Comparison of ENCODE assay signal across 28 mouse cellular contexts in genomic region chr5:21498925-21499324, GRCm38 (mm10). TPM values are rescaled to one million over a fixed set of nuclear protein-coding genes. Genes with fewer than 3 reads are reported as not detected.
"Had no signal": no experiment of that assay in that cellular context is flagged by ENCODE, and none has a peak within 500 bp of the region (broad histone marks: within the 10 kb centered on the region; RNA-seq: fewer than 3 reads in every experiment).

No protein-coding gene starts in this region.

- H3K4me2 ChIP-seq: heart, embryonic 11.5 days; heart, embryonic 13.5 days; heart, embryonic 15.5 days; hindbrain, embryonic 12.5 days; hindbrain, embryonic 14.5 days; intestine, embryonic 15.5 days; limb, embryonic 12.5 days; liver, embryonic 11.5 days; liver, embryonic 13.5 days had no signal

- H3K9ac ChIP-seq: heart, embryonic 13.5 days; heart, embryonic 15.5 days; hindbrain, embryonic 12.5 days; hindbrain, embryonic 14.5 days; intestine, embryonic 15.5 days; limb, embryonic 12.5 days; liver, embryonic 13.5 days had no signal

- H3K9me3 ChIP-seq: heart, embryonic 13.5 days; heart, embryonic 15.5 days; hindbrain, embryonic 10.5 days; hindbrain, embryonic 12.5 days; intestine, embryonic 15.5 days; limb, embryonic 10.5 days; limb, embryonic 12.5 days; liver, embryonic 13.5 days had no signal

- DNase-seq: gastrocnemius, postnatal 10 days; gastrocnemius, postnatal 25 days; heart, adult 2 months; heart, postnatal 14 days; heart, postnatal 36 days; kidney, adult 18-20 months; kidney, adult 8-10 months; kidney, postnatal 10 days; kidney, postnatal 25 days; kidney, postnatal 4 days; liver; liver, embryonic 13.5 days had no signal

- H3K27ac ChIP-seq: heart, adult 2 months; heart, embryonic 13.5 days; heart, embryonic 15.5 days; hindbrain, embryonic 10.5 days; hindbrain, embryonic 12.5 days; hindbrain, embryonic 14.5 days; intestine, embryonic 15.5 days; layer of hippocampus, adult 2 months; left cerebral cortex, adult 2 months; limb, embryonic 10.5 days; limb, embryonic 12.5 days; liver, embryonic 13.5 days had no signal

- ATAC-seq: hindbrain, embryonic 16.5 days; inflammation-experienced regulatory T-cells, adult 6 months; intestine, embryonic 15.5 days; intestine, postnatal 0 days had no signal

- H3K4me1 ChIP-seq: hindbrain, embryonic 12.5 days; liver, embryonic 13.5 days had no signal

- H3K27me3 ChIP-seq: heart, embryonic 13.5 days; heart, embryonic 15.5 days; hindbrain, embryonic 12.5 days; intestine, embryonic 15.5 days; limb, embryonic 12.5 days; liver, embryonic 13.5 days had no signal

- H3K36me3 ChIP-seq: heart, embryonic 13.5 days; heart, embryonic 15.5 days; hindbrain, embryonic 10.5 days; hindbrain, embryonic 12.5 days; intestine, embryonic 15.5 days; limb, embryonic 10.5 days; limb, embryonic 12.5 days; liver, embryonic 13.5 days had no signal

- H3K4me3 ChIP-seq: heart, adult 2 months; heart, embryonic 13.5 days; heart, embryonic 15.5 days; hindbrain, embryonic 10.5 days; hindbrain, embryonic 12.5 days; intestine, embryonic 15.5 days; layer of hippocampus, adult 2 months; left cerebral cortex, adult 2 months; limb, embryonic 10.5 days; limb, embryonic 12.5 days; liver, embryonic 13.5 days had no signal

RNA-seq across cellular contexts. Expression of gene Lrrc17, which starts 44.4 kb away (rescaled TPM):
- total RNA-seq: granulocyte monocyte progenitor cell, adult 5-6 weeks had no signal
- polyA plus RNA-seq: inflammation-experienced regulatory T-cells, adult 6 months had no signal
